Mouse (Mus musculus): ENCODE data around the gene Pfkl. TPM values are rescaled to one million over a fixed set of nuclear protein-coding genes. Genes with fewer than 3 reads are reported as not detected.

The Pfkl gene
- total and polyA plus RNA-seq, 2 experiments from 2014 or later: 72.9 to 112 TPM

- no peak for TF ChIP-seq CTCF (IDR thresholded peaks at IDR 0.05; ENCODE audit: low read depth)
- no peak for ATAC-seq
- H3K27ac ChIP-seq (ENCODE audit: low read depth, low read length): no peak overlapping the region
- no peak overlapping the region for H3K4me2 ChIP-seq (ENCODE audit: low read depth)
- peaks cover 17% of the 10 kb centered on the region for H3K36me3 ChIP-seq (ENCODE audit: insufficient read depth)
- 92% methylated on average over 4 of the region's 4 CpGs for WGBS
- H3K9ac ChIP-seq: no peak overlapping the region
- no peaks in the 10 kb centered on the region for H3K27me3 ChIP-seq (ENCODE audit: insufficient read depth, low read length)
- no peak overlapping the region for H3K4me3 ChIP-seq (ENCODE audit: low read depth, low read length)
- no peak for DNase-seq
- H3K9me3 ChIP-seq (ENCODE audit: low read length): no peaks in the 10 kb centered on the region
- H3K4me1 ChIP-seq (ENCODE audit: insufficient read depth): peaks cover 16% of the 10 kb centered on the region
Observed at GRCm38 (mm10) chr10:78005791-78006438, 4.0 kb downstream of the Pfkl start.

GRCm38 (mm10) chr10:78004479-78005100 is 5.3 kb downstream of the Pfkl start:
- peaks cover 16% of the 10 kb centered on the region for H3K4me1 ChIP-seq (ENCODE audit: insufficient read depth)
- 95% methylated on average over 3 of the region's 3 CpGs for WGBS
- peaks cover 30% of the 10 kb centered on the region for H3K36me3 ChIP-seq (ENCODE audit: insufficient read depth)
- H3K4me2 ChIP-seq (ENCODE audit: low read depth): no peak overlapping the region
- DNase-seq (no peak), ATAC-seq (no peak)
- no peaks in the 10 kb centered on the region for H3K27me3 ChIP-seq (ENCODE audit: insufficient read depth, low read length)
- H3K9me3 ChIP-seq (ENCODE audit: low read length): no peaks in the 10 kb centered on the region
- H3K4me3 ChIP-seq (ENCODE audit: low read depth, low read length): no peak overlapping the region
- no peak for TF ChIP-seq CTCF (IDR thresholded peaks at IDR 0.05; ENCODE audit: low read depth)
- no peak overlapping the region for H3K27ac ChIP-seq (ENCODE audit: low read depth, low read length)
- no peak overlapping the region for H3K9ac ChIP-seq

GRCm38 (mm10) chr10:78002316-78002715 is 7.6 kb downstream of the Pfkl start:
- TF ChIP-seq CTCF (IDR thresholded peaks at IDR 0.05; ENCODE audit: low read depth): no peak
- peaks cover 51% of the 10 kb centered on the region for H3K36me3 ChIP-seq (ENCODE audit: insufficient read depth)

GRCm38 (mm10) chr10:78001796-78002195 is 8.1 kb downstream of the Pfkl start:
- Histone ChIP-seq H3K27me3 (ENCODE audit: insufficient read depth, low read length) (no peaks in the 10 kb centered on the region), H3K4me3 (ENCODE audit: low read depth, low read length) (no peak overlapping the region), H3K36me3 (ENCODE audit: insufficient read depth) (peaks cover 54% of the 10 kb centered on the region), H3K27ac (ENCODE audit: low read depth, low read length) (no peak overlapping the region), H3K9me3 (ENCODE audit: low read length) (no peaks in the 10 kb centered on the region), H3K9ac (no peak overlapping the region), H3K4me1 (ENCODE audit: insufficient read depth) (no peaks in the 10 kb centered on the region; the same call in 1 of the 2 replicates), H3K4me2 (ENCODE audit: low read depth) (no peak overlapping the region)
- ATAC-seq (peak; percentile 61), DNase-seq (peak; percentile 48)
- no peak for TF ChIP-seq CTCF (IDR thresholded peaks at IDR 0.05; ENCODE audit: low read depth)
- WGBS: 72% methylated on average over 11 of the region's 11 CpGs

More at GRCm38 (mm10) chr10:78002316-78002715, 7.6 kb downstream of the Pfkl start:
- 96% methylated on average over 2 of the region's 2 CpGs for WGBS
- Histone ChIP-seq H3K27me3 (ENCODE audit: insufficient read depth, low read length) (no peaks in the 10 kb centered on the region), H3K9me3 (ENCODE audit: low read length) (no peaks in the 10 kb centered on the region), H3K9ac (no peak overlapping the region), H3K27ac (ENCODE audit: low read depth, low read length) (no peak overlapping the region), H3K4me1 (ENCODE audit: insufficient read depth) (peaks cover under 1% of the 10 kb centered on the region), H3K4me3 (ENCODE audit: low read depth, low read length) (no peak overlapping the region), H3K4me2 (ENCODE audit: low read depth) (no peak overlapping the region)
- DNase-seq (no peak), ATAC-seq (no peak)

- Histone ChIP-seq H3K9me3 (ENCODE audit: low read length) (no peaks in the 10 kb centered on the region), H3K4me1 (ENCODE audit: insufficient read depth) (no peaks in the 10 kb centered on the region), H3K27me3 (ENCODE audit: insufficient read depth, low read length) (no peaks in the 10 kb centered on the region), H3K4me3 (ENCODE audit: low read depth, low read length) (no peak overlapping the region), H3K27ac (ENCODE audit: low read depth, low read length) (no peak overlapping the region), H3K9ac (no peak overlapping the region), H3K4me2 (ENCODE audit: low read depth) (no peak overlapping the region), H3K36me3 (ENCODE audit: insufficient read depth) (peaks cover 68% of the 10 kb centered on the region)
- no peak for TF ChIP-seq CTCF (IDR thresholded peaks at IDR 0.05; ENCODE audit: low read depth)
- no peak for ATAC-seq
- 93% methylated on average over 5 of the region's 5 CpGs for WGBS
- DNase-seq: no peak
Observed at GRCm38 (mm10) chr10:78000200-78000599, 9.7 kb downstream of the Pfkl start.

- peaks cover 85% of the 10 kb centered on the region for H3K36me3 ChIP-seq (ENCODE audit: insufficient read depth)
- H3K4me3 ChIP-seq (ENCODE audit: low read depth, low read length): no peak overlapping the region
- ATAC-seq: no peak
- H3K27me3 ChIP-seq (ENCODE audit: insufficient read depth, low read length): no peaks in the 10 kb centered on the region
- H3K9ac ChIP-seq: no peak overlapping the region
- 89% methylated on average over 3 of the region's 3 CpGs for WGBS
- DNase-seq: no peak
- H3K9me3 ChIP-seq (ENCODE audit: low read length): no peaks in the 10 kb centered on the region
- H3K27ac ChIP-seq (ENCODE audit: low read depth, low read length): no peak overlapping the region
- no peak for TF ChIP-seq CTCF (IDR thresholded peaks at IDR 0.05; ENCODE audit: low read depth)
- H3K4me1 ChIP-seq (ENCODE audit: insufficient read depth): no peaks in the 10 kb centered on the region
- no peak overlapping the region for H3K4me2 ChIP-seq (ENCODE audit: low read depth)
Observed at GRCm38 (mm10) chr10:77995639-77996038, 14.2 kb downstream of the Pfkl start.

- Histone ChIP-seq H3K4me1 (ENCODE audit: insufficient read depth) (no peaks in the 10 kb centered on the region), H3K4me3 (ENCODE audit: low read depth, low read length) (no peak overlapping the region), H3K27ac (ENCODE audit: low read depth, low read length) (no peak overlapping the region), H3K36me3 (ENCODE audit: insufficient read depth) (peaks cover 54% of the 10 kb centered on the region), H3K27me3 (ENCODE audit: insufficient read depth, low read length) (no peaks in the 10 kb centered on the region), H3K9ac (no peak overlapping the region), H3K9me3 (ENCODE audit: low read length) (no peaks in the 10 kb centered on the region), H3K4me2 (ENCODE audit: low read depth) (no peak overlapping the region)
- ATAC-seq (no peak), DNase-seq (no peak)
- no peak for TF ChIP-seq CTCF (IDR thresholded peaks at IDR 0.05; ENCODE audit: low read depth)
- 82% methylated on average over 5 of the region's 5 CpGs for WGBS
Observed at GRCm38 (mm10) chr10:77985775-77986174, 24.1 kb downstream of the Pfkl start.

Measured in forebrain, postnatal 0 days (tissue).